9 mouse cellular contexts compared by ENCODE assay signal in the genomic region with DNA sequence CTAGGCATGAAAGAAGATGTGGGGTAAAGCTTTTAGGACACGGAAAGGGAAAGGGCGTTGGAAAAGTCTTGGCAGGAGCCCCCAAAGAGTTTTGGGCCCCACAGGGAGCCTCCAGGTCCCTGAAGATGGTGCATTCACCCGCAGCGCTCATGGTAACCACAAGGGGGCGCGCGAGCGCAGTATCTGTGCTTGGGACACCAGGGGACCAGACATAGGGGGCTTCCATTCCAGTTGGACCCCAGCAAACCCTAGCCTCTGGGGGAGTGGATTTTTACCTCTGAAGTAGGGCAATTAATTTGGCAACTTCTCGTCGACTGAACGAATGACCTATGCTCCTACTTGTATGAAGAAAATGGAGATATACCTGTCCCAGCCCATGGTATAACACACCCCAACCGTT.
DNase-seq lines count a peak whose midpoint lies in the region; ATAC-seq and TF ChIP-seq lines count a peak whose summit lies in the region.
"Had no signal": no experiment of that assay in that cellular context is flagged by ENCODE, and none has a peak within 500 bp of the region (broad histone marks: within the 10 kb centered on the region; RNA-seq: fewer than 3 reads in every experiment).

No protein-coding gene starts in this region.

- H3K4me3 ChIP-seq in liver, embryonic 12.5 days = no peak overlapping the region
- no peak overlapping the region for H3K4me3 ChIP-seq in kidney, adult 2 months (ENCODE audit: insufficient read depth, low read depth, low read length)
- H3K4me3 ChIP-seq in limb, embryonic 11.5 days (ENCODE audit: low read depth, low read length) = no peak overlapping the region
- no peak overlapping the region for H3K4me3 ChIP-seq in thymus, adult 2 months (ENCODE audit: control insufficient read depth, insufficient read depth, low read length)
- H3K4me3 ChIP-seq: embryonic facial prominence, embryonic 13.5 days had no signal

- peak; percentile 76 for DNase-seq in liver
- DNase-seq in cerebellum, adult 11-12 months = peak; percentile 71
- DNase-seq in forelimb bud, embryonic 11.5 days (ENCODE audit: low read depth, low spot score) = peak; percentile 68
- DNase-seq in kidney, adult 2 months = peak; percentile 62
- DNase-seq in limb, embryonic 11.5 days (ENCODE audit: low spot score) = peak; percentile 83
- peak; percentile 78 for DNase-seq in thymus, adult 2 months

- H3K36me3 ChIP-seq in liver, embryonic 12.5 days = no peaks in the 10 kb centered on the region
- H3K36me3 ChIP-seq in kidney, adult 2 months (ENCODE audit: control insufficient read depth, insufficient read depth, low read length) = no peaks in the 10 kb centered on the region
- H3K36me3 ChIP-seq in limb, embryonic 11.5 days (ENCODE audit: control insufficient read depth, insufficient read depth, low read length) = no peaks in the 10 kb centered on the region
- no peaks in the 10 kb centered on the region for H3K36me3 ChIP-seq in thymus, adult 2 months (ENCODE audit: control insufficient read depth, insufficient read depth, low read length)
- H3K36me3 ChIP-seq: embryonic facial prominence, embryonic 13.5 days had no signal

- no peak for ATAC-seq in liver, embryonic 12.5 days
- no peak for ATAC-seq in limb, embryonic 11.5 days (ENCODE audit: insufficient number of reproducible peaks, low FRiP score, low TSS enrichment, low read depth)
- ATAC-seq in neutrophil, adult 5-6 weeks (ENCODE audit: extremely low read depth, insufficient number of reproducible peaks, low FRiP score, poor library complexity, severe bottlenecking) = 0 out of 2 replicates have a peak, but pooled peaks have one; percentile 30

- peak; percentile 76 for TF ChIP-seq CTCF in kidney, adult 2 months (conservative IDR thresholded peaks at IDR 0.05; ENCODE audit: insufficient read depth, insufficient read length, low read depth, low read length)
- TF ChIP-seq CTCF in thymus, adult 2 months (IDR thresholded peaks at IDR 0.05; ENCODE audit: borderline replicate concordance, control insufficient read depth, extremely low read depth, insufficient read depth, low read length, poor library complexity) = peak; percentile 94

- H3K9me3 ChIP-seq in liver, embryonic 12.5 days (replicated peaks) = no peaks in the 10 kb centered on the region
- H3K9me3 ChIP-seq in limb, embryonic 11.5 days (ENCODE audit: control insufficient read depth, low read length) = no peaks in the 10 kb centered on the region
- H3K9me3 ChIP-seq: embryonic facial prominence, embryonic 13.5 days had no signal

- TF ChIP-seq POLR2A in kidney, adult 2 months (IDR thresholded peaks at IDR 0.05; ENCODE audit: low read depth, low read length) = no peak
- TF ChIP-seq POLR2A in thymus, adult 2 months (IDR thresholded peaks at IDR 0.05; ENCODE audit: control insufficient read depth, extremely low read depth, insufficient read depth, low read length, poor library complexity) = no peak

- H3K27me3 ChIP-seq in liver, embryonic 12.5 days (replicated peaks) = peaks cover 7% of the 10 kb centered on the region
- no peaks in the 10 kb centered on the region for H3K27me3 ChIP-seq in kidney, adult 2 months (replicated peaks; ENCODE audit: control insufficient read depth, insufficient read depth, low read length)
- H3K27me3 ChIP-seq in limb, embryonic 11.5 days (ENCODE audit: control insufficient read depth, insufficient read depth, low read length) = no peaks in the 10 kb centered on the region
- no peaks in the 10 kb centered on the region for H3K27me3 ChIP-seq in thymus, adult 2 months (ENCODE audit: control insufficient read depth, insufficient read depth, low read length)

- no peaks in the 10 kb centered on the region for H3K4me1 ChIP-seq in liver, embryonic 12.5 days
- H3K4me1 ChIP-seq in kidney, adult 2 months (ENCODE audit: control insufficient read depth, insufficient read depth, low read length) = no peaks in the 10 kb centered on the region
- H3K4me1 ChIP-seq in limb, embryonic 11.5 days (ENCODE audit: control insufficient read depth, insufficient read depth, low read length) = no peaks in the 10 kb centered on the region
- no peaks in the 10 kb centered on the region for H3K4me1 ChIP-seq in thymus, adult 2 months (replicated peaks; ENCODE audit: control insufficient read depth, insufficient read depth, low read length)
- H3K4me1 ChIP-seq: embryonic facial prominence, embryonic 13.5 days had no signal

- WGBS in liver, embryonic 12.5 days (ENCODE audit: insufficient replicate concordance) = 14% methylated on average over 12 of the region's 12 CpGs
- 17% methylated on average over 12 of the region's 12 CpGs for WGBS in kidney, adult 2 months
- 18% methylated on average over 12 of the region's 12 CpGs for WGBS in limb, embryonic 11.5 days
- WGBS in thymus, adult 2 months = 24% methylated on average over 12 of the region's 12 CpGs

- no peak overlapping the region for H3K4me2 ChIP-seq in liver, embryonic 12.5 days
- no peak overlapping the region for H3K4me2 ChIP-seq in limb, embryonic 11.5 days (ENCODE audit: low read depth, severe bottlenecking)
- H3K4me2 ChIP-seq: embryonic facial prominence, embryonic 13.5 days had no signal

- no peak overlapping the region for H3K9ac ChIP-seq in liver, embryonic 12.5 days
- no peak overlapping the region for H3K9ac ChIP-seq in limb, embryonic 11.5 days (ENCODE audit: low read length)
- H3K9ac ChIP-seq: embryonic facial prominence, embryonic 13.5 days had no signal

- no peak overlapping the region for H3K27ac ChIP-seq in liver, embryonic 12.5 days
- H3K27ac ChIP-seq in kidney, adult 2 months (ENCODE audit: insufficient read depth, low read depth, low read length) = no peak overlapping the region
- H3K27ac ChIP-seq in limb, embryonic 11.5 days (replicated peaks; ENCODE audit: low read depth, low read length) = no peak overlapping the region
- H3K27ac ChIP-seq in thymus, adult 2 months (ENCODE audit: control insufficient read depth, insufficient read depth, low read length) = no peak overlapping the region
- H3K27ac ChIP-seq: embryonic facial prominence, embryonic 13.5 days had no signal
